Mouse (Mus musculus) liver, embryonic 14.5 days (tissue): ENCODE results near the gene Naf1. TPM values are rescaled to one million over a fixed set of nuclear protein-coding genes. Genes with fewer than 3 reads are reported as not detected.

Experiments used
- ATAC-seq: fragments of 200-750 bp; cut with Nextera tagmentation; 2 replicates; pipeline ENCODE4 v1.8.0; 2017; ENCODE audit warnings: moderate number of reproducible peaks, mild to moderate bottlenecking, moderate library complexity; ENCODE audit not compliant: insufficient read depth
- DNase-seq, 3 experiments: peaks; one replicate each; pipeline ENCODE4 v3.0.0-alpha.2; 2012 to 2013; ENCODE audit warnings: low read depth in 3 of 3, low spot score in 3 of 3
- H3K27ac ChIP-seq: fragments of 300-500 bp; sonication (generic); 2 replicates; pipeline ENCODE4 v1.5.1; 2014; ENCODE audit warnings: moderate library complexity, mild to moderate bottlenecking, control low read depth, inconsistent platforms
- H3K27me3 ChIP-seq: fragments of 300-500 bp; sonication (generic); 2 replicates; pipeline ENCODE4 v1.6.1; 2014; ENCODE audit warnings: mild to moderate bottlenecking, low read length, moderate library complexity; ENCODE audit not compliant: control insufficient read depth, insufficient read depth
- H3K36me3 ChIP-seq: fragments of 300-500 bp; sonication (generic); replicated peaks from 2 replicates; pipeline ENCODE4 v1.6.1; 2014; ENCODE audit warnings: low read depth; ENCODE audit not compliant: control insufficient read depth, insufficient read depth
- H3K4me1 ChIP-seq, 2 experiments: fragments of 200-500 bp in 1 of 2; fragments of 300-500 bp in 1 of 2; sonication (generic) in 1 of 2; replicated peaks; 2 replicates each; pipeline ENCODE4 v1.6.1; 2012 to 2014; ENCODE audit warnings: antibody characterized with exemption in 1 of 2, inconsistent platforms in 1 of 2, low read length in 1 of 2; ENCODE audit not compliant: control insufficient read depth in 2 of 2, insufficient read depth in 2 of 2
- H3K4me2 ChIP-seq: fragments of 300-500 bp; sonication (generic); 2 replicates; pipeline ENCODE4 v1.6.1; 2014; ENCODE audit warnings: low read depth, mild to moderate bottlenecking, control low read depth, moderate library complexity
- H3K4me3 ChIP-seq, 2 experiments: fragments of 200-500 bp in 1 of 2; fragments of 300-500 bp in 1 of 2; sonication (generic) in 1 of 2; 2 replicates each; pipeline ENCODE4 v1.5.1; 2012 to 2014; ENCODE audit warnings: low read depth in 2 of 2, low read length in 2 of 2, mild to moderate bottlenecking in 2 of 2, control low read depth in 1 of 2, inconsistent platforms in 1 of 2, moderate library complexity in 1 of 2; ENCODE audit not compliant: insufficient read depth in 1 of 2
- H3K9ac ChIP-seq: fragments of 300-500 bp; sonication (generic); replicated peaks from 2 replicates; pipeline ENCODE4 v1.6.1; 2014; ENCODE audit warnings: mild to moderate bottlenecking, control low read depth, moderate library complexity
- H3K9me3 ChIP-seq: fragments of 300-500 bp; sonication (generic); 2 replicates; pipeline ENCODE4 v1.6.1; 2016; ENCODE audit warnings: low read length, mixed read lengths; ENCODE audit not compliant: control insufficient read depth
- CTCF ChIP-seq: IDR thresholded peaks from 2 replicates; pipeline ENCODE4 v1.5.1; 2016; ENCODE audit warnings: antibody characterized with exemption, low read depth, control low read depth
- EP300 ChIP-seq: IDR thresholded peaks from 2 replicates; pipeline ENCODE4 v1.6.1; 2016; ENCODE audit warnings: antibody characterized with exemption, low read depth
- WGBS: fragments of 180-500 bp; shearing (Covaris S2); extraction: QIAGEN DNeasy Blood & Tissue Kit; methylation state at CpG from one replicate; pipeline ENCODE4 v1.1.7; 2014; ENCODE audit not compliant: insufficient replicate concordance; 5-methylcytosine and 5-hydroxymethylcytosine counted together
- polyA plus RNA-seq, 2 experiments: library from polyadenylated mRNA; depleted of rRNA in 1 of 2; stranded (reverse) in 1 of 2; unstranded in 1 of 2; fragments of >200 nt; fragmentation: Nextera tagmentation in 1 of 2; extraction: Ambion mirVana in 1 of 2; gene quantifications; 2 replicates each; pipeline versions ENCODE4 v1.2.1 to v1.2.3; 2012 to 2014

Naf1 gene
- polyA plus RNA-seq (2012; rRNA removed) (2.9 and 3.6 TPM in 2 replicates), polyA plus RNA-seq (2014; fragmentation: Nextera tagmentation; extraction: Ambion mirVana) (1.9 and 2.5 TPM in 2 replicates)

DNA sequence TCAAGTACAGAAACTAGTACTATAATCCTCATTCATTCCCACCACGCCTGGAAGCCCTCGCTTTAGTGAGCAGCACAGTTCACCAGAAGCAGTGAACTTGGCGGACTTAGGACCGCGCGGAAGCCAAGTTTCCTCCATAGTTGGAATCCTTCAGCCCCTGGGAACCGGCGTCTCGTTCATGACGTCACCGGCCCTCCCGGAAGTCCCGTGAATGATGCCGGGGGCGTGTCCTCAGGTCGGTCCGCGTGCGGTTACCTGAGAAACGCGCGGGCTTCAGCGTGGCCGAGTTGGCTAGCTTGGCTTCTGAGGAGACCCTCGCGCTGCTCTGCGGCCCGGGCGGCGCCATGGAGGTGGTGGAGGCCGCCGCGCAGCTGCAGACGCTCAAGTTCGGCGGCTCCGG, at the start of gene Naf1:
TSS of gene Naf1 (plus strand) at position 195 of the 400 bp plus-strand sequence.
- H3K27ac ChIP-seq: no peak within 1 kb of the TSS
- H3K4me2 ChIP-seq: peak within 1 kb of the TSS; percentile 88
- peak within 1 kb of the TSS; percentile 80 for H3K9ac ChIP-seq
- WGBS: 1% methylated on average over 33 of the region's 37 CpGs
- H3K9me3 ChIP-seq: no peaks in the 10 kb centered on the region
- peaks cover 0 to 16% of the 10 kb centered on the region in 2 experiments; a peak in 2 of 4 replicates for H3K4me1 ChIP-seq
- H3K4me3 ChIP-seq: peak within 1 kb of the TSS; percentile 74 to 81
- ATAC-seq: peak; percentile 90
- DNase-seq: peak; percentile 86 to 88 (median 87)
- H3K27me3 ChIP-seq: no peaks in the 10 kb centered on the region
- no peaks in the 10 kb centered on the region for H3K36me3 ChIP-seq
- TF ChIP-seq CTCF (no peak), EP300 (no peak)

DNA sequence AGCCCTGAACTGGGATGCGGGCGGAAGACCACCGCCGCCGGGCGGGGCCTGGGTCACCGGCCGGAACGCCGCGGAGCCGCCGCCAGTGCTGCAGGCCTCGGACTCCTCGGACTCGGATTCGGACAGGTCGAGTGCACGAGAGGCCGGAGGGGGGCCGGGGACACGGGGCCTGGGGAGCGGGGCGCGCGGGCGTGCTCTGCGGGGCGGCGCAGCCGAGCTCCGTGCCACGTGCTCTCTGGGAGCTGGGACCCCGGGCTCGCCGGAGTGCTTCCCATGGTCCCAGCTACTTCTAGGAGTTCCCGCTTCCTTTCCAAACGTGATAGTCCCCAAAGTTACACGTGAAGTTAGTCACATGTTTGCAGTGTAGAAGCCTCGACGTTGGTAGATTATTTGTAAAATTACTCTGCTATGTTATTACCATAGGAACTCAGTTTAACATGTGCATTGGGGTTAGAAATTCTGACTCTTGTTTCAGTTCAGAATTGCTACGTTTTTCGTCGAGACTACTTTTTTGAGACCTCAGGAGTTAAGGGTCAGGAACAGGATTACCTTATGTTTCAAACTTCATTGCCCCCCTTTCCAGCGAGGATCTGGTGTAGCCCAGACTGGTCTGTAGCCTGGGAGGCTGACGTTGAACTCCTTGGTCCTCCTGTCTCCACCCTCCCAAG, 1.0 kb downstream of the Naf1 start:
- WGBS: 1% methylated on average over 33 of the region's 46 CpGs
- TF ChIP-seq CTCF: no peak
- no peak for TF ChIP-seq EP300
- Histone ChIP-seq H3K9ac (peak overlapping the region; percentile 75), H3K36me3 (no peaks in the 10 kb centered on the region), H3K4me3 (peak overlapping the region; percentile 74 to 81), H3K27me3 (no peaks in the 10 kb centered on the region), H3K9me3 (no peaks in the 10 kb centered on the region), H3K27ac (no peak overlapping the region), H3K4me2 (peak overlapping the region; percentile 88), H3K4me1 (peaks cover 0 to 16% of the 10 kb centered on the region in 2 experiments; a peak in 2 of 4 replicates)
- ATAC-seq (peak; percentile 52), DNase-seq (no peak)

DNA sequence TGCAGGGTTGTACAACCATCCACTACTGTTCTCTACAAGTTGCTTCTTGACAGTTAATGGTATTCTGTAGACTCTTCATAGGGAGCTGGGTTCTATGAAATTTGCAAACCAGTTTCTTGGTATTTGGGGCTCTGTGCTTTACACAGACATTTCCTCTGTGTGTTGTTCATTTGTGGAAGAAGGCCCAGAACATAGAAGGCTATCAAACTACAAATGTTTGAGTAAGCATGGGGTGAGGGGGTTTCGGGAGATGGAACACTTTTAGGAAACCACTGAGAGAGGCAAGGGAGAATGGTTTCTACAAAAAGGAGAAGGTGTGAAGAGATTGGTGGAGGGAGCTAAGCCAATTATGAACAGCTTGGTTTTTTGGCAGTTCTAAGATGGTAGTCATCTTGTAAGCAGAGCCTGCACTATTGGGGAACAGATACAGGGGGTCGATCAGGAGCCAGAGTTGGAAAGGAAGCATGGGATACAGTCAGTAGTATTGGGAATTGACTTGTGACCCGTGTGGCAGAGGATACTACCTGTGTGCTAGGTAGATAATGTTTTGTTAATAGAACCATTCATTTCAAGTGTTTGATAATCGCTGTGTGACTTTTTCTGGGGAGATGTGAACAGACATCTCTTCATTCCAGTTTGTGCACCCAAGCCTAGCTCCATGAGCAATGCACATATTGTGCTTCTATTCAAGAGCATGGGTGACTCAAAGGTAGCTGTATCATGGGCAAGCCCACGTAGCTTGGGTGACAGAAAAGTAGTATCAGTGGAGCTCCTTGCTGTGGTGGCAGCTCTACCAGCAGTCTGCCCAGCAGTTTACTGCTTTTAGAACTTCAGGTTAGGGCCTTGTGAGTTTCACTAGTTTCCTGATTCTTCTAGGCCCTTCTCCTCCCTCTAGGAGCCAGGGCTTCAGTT, 1.8 kb downstream of the Naf1 start:
- peak overlapping the region; percentile 75 for H3K9ac ChIP-seq
- ATAC-seq: no peak
- no peaks in the 10 kb centered on the region for H3K27me3 ChIP-seq
- TF ChIP-seq EP300 (no peak), CTCF (no peak)
- peak overlapping the region; percentile 74 to 81 for H3K4me3 ChIP-seq
- H3K27ac ChIP-seq: no peak overlapping the region
- WGBS: 27% methylated on average over 5 of the region's 5 CpGs
- DNase-seq: peak in 1 of 3 experiments; percentile 4
- H3K4me1 ChIP-seq: peaks cover 0 to 16% of the 10 kb centered on the region in 2 experiments; a peak in 2 of 4 replicates
- H3K36me3 ChIP-seq: no peaks in the 10 kb centered on the region
- H3K4me2 ChIP-seq: peak overlapping the region; percentile 88
- H3K9me3 ChIP-seq: no peaks in the 10 kb centered on the region

DNA sequence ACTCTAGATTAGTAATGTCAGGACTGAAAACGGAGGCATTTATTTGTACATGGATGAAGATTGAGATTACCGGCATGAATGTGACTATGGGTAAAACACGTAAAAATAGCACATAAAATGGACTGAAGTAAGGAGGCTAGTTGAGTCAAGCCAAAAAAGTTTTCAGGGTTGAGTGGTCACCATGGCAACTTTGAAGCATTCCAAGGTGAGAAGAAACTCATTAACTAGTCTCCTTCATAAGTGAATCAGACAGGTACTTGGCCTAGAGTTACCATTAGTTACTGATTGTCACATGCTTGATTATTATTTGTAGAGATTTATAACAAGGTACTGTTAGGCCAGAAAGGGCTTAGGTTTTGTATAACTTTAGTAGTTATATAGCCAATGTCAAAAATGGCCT, 3.7 kb downstream of the Naf1 start:
- no peaks in the 10 kb centered on the region for H3K36me3 ChIP-seq
- DNase-seq (no peak), ATAC-seq (no peak)
- H3K27me3 ChIP-seq: no peaks in the 10 kb centered on the region
- no peak overlapping the region for H3K4me3 ChIP-seq
- no peak overlapping the region for H3K4me2 ChIP-seq
- 77% methylated on average over 3 of the region's 3 CpGs for WGBS
- no peak overlapping the region for H3K27ac ChIP-seq
- no peak overlapping the region for H3K9ac ChIP-seq
- TF ChIP-seq CTCF: no peak
- TF ChIP-seq EP300: no peak
- H3K9me3 ChIP-seq: no peaks in the 10 kb centered on the region
- H3K4me1 ChIP-seq: peaks cover 0 to 16% of the 10 kb centered on the region in 2 experiments; a peak in 2 of 4 replicates

DNA sequence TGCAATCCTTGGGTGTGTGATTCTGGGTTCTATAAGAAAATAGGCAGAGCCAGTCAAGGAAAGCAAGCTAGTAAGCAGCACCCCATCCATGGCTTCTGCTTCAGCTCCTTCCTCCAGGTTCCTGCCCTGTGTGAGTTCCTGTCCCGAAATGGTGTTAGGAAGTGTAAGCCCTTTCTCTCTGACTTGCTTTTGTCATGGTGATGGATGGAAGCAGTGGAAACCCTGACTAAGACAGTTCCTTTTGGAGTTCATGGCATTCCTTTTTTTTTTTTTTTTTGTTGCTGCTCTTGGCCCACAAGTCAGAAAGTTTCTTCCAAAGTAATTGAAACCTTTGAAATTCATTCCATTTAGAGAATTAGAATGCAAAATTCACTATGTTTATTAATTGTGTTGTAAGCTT, 5.1 kb downstream of the Naf1 start:
- Histone ChIP-seq H3K27ac (no peak overlapping the region), H3K4me3 (no peak overlapping the region), H3K9me3 (no peaks in the 10 kb centered on the region), H3K9ac (no peak overlapping the region), H3K36me3 (no peaks in the 10 kb centered on the region), H3K27me3 (no peaks in the 10 kb centered on the region), H3K4me1 (peaks cover 0 to 14% of the 10 kb centered on the region in 2 experiments; a peak in 2 of 4 replicates), H3K4me2 (no peak overlapping the region)
- no peak for TF ChIP-seq EP300
- TF ChIP-seq CTCF: no peak
- DNase-seq (no peak), ATAC-seq (no peak)
- WGBS: 47% methylated on average over 1 of the region's 1 CpGs
